Mouse (Mus musculus) hematopoietic stem cell, adult 5-6 weeks (primary cell): ENCODE measurements around the gene Nob1. TPM values are rescaled to one million over a fixed set of nuclear protein-coding genes. Genes with fewer than 3 reads are reported as not detected.

ENCODE experiments used
- ATAC-seq, 2 experiments: fragments of 125-278 bp in 1 of 2; replicated peaks in 1 of 2; 2 replicates each; pipeline ENCODE4 v1.8.0; 2016 to 2017; ENCODE audit warnings: inconsistent platforms in 2 of 2, mild to moderate bottlenecking in 2 of 2, moderate number of reproducible peaks in 2 of 2, low read depth in 1 of 2, moderate TSS enrichment in 1 of 2; ENCODE audit not compliant: low FRiP score in 2 of 2, poor library complexity in 2 of 2, severe bottlenecking in 2 of 2, insufficient read depth in 1 of 2, low TSS enrichment in 1 of 2
- total RNA-seq: library from RNA; stranded (forward); fragments of 172-1452, 232-1000 nt; gene quantifications from 2 replicates; pipeline ENCODE4 v1.2.3, GENCODE M21; 2017

The Nob1 gene
- total RNA-seq, 1 experiment from 2014 or later: 38.5 TPM

DNA sequence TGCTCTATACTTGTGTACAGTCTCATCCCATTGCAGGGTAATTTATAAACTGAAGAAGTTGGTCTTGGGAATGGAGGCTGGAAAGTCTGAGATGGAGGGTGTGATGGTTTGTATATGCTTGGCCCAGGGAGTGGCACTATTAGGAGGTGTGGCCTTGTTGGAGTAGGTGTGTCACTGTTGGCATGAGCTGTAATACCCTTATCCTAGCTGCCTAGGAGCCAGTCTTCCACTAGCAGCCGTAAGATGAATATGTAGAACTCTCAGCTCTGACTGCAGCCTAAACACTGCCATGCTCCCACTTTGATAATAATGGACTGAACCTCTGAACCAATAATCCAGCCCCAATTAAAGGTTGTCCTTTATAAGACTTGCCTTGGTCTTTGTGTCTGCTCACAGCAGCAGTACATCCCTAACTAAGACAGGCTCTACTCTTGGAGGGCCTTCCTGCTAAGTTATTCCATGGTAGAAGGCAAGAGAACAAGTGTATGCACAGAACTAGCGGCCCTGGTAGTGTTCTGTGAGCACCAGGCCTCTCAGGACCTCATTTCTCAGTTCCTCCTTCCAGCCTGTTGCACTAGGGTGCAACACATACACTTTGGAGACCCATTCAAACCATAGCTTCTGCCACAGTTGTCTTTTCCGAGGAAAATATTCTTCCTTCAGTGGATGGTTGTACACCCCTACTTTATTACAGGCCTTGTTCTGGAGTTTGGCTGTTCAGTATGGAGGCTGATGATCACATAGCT is 15.2 kb upstream of the Nob1 start:
- no peak for ATAC-seq

DNA sequence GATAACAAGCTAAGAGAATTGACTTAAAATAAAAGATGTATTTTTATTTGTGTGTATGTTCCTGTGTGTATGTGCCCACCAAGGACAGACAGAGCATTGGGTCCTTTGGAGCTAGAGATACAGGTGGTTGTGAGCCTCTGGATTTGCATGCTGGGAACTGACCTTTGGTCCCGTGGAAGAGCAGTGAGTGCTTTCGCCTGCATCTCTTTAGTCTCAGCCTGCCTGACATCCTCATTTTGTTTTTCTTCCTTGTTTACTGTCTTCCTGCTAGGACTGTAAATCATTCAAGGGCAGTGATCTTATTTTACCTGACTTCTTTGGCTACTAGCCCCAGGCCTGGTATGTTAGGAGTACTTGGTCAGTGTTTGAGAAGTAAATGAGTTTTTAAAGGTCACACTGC is 12.9 kb upstream of the Nob1 start:
- ATAC-seq: no peak

DNA sequence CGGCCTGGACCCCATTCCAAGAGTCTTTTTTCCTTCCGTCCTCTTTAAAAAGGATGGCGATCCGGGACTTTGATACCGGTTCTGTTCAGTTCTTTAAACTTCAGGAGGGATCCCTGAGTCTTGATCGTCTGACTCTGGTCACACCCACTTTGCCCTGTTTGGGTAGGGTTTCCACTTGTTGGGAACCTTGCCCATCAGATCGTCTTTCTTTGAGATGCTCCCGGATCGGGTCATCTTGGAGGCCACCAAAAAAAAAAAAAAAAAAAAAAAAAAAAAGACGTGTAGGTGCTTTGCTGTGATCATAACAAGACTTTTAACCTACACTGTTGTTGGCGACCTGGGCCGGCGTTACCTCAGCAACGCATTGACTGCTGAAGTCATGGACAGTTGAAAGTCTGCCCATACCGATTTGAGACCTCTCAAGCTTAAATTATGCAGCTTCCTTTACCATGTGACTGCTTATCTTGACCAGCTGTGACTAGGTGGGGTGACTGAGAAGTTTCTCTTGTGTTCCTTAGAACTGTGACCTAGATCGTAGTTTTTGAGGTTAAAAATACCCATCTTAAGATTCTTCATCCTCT is 12.1 kb upstream of the Nob1 start:
- ATAC-seq: peak; percentile 44 to 52; a peak in 2 of 4 replicates

DNA sequence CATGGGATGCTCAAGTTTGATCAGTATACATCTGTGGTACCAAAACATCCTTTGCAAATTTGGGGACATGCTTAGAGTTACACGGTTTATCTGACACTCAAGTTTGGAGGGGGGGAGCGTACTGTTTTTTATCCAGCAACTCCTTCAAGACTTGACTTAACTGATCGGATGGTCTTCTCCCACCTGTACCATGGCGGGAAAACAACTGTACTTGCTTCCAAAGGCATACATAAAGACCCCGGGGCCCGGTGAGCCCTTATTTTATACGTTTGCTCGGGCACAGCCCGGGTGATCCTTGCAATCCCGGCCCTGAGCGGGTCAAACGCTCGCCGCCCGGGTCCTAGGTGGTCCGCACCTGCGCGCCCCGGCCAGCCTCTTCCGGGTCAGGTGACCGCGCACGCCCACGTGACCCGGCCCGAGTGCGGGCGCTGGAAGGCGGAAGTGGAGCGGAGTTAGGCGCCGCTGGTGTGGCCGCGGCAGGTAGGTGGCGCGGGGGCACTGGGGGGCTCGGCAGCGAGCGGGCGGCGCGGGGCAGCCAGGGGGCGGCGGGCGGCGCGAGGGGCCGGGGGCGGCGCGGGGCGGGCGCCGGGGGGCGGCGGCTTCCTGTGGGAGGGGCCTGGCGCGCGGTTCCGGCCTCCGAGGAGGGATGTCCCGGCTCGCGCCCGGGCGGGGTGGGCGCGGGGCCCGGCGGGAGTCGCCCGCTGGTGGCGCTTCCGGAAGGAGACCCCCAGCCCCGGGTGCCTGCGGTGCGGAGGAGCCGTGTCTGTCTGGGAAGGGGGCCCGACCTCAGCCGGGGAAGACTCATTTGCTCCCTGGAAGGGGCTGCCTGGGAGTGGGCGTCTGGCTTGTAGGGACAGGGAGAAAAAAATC is 11.3 kb upstream of the Nob1 start, which contains the start of gene Wwp2:
Gene Wwp2, plus strand, starts transcription at position 404 of the 870 bp plus-strand sequence.
- ATAC-seq: peak; percentile 60 to 80

DNA sequence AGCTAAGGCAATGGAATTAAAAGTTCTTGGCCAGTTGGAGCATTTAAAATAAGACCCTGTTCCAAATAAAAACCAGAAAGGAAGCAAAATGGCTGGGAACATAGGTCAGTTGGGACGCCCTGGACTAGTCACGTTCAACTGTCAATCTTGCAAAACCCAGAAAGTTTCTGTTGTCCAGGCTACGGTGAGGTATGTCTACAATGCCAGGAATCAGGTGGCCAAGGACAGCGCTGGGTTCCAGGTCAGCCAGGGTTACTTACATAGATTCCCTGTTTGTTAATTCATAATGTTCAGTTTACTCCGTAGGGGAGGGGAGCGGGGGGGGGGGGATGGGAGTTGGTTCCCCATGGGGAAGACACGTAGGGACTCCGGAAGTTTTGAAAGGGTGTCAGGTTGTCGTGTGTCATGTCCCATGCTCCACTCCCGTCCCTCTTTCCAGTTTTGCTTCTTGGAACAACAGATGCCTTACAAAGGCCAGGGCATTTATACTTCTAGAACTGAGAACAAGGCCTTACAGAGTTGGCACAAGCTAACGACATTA is 10.6 kb upstream of the Nob1 start:
- ATAC-seq: peak; percentile 19 to 29; a peak in 1 of 4 replicates

DNA sequence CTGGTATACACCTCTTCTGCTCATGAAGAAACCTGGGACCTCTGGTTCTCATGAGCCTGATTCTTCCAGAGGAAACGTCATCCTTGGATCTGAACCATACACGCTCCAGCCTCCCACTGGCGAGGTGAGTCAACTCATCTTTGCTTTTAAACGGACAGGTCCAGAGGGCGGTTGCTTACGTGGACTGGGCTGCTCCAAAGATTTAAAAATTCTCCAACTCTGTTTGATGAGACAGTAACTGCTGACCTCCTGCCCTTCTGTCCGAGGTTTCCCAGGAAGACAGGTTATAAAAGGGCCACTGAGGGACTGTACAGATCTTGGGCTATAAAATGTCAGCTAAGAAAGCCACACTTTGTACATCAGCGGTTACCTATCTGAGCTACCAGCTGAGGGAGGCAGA is 6.0 kb upstream of the Nob1 start:
- no peak for ATAC-seq

DNA sequence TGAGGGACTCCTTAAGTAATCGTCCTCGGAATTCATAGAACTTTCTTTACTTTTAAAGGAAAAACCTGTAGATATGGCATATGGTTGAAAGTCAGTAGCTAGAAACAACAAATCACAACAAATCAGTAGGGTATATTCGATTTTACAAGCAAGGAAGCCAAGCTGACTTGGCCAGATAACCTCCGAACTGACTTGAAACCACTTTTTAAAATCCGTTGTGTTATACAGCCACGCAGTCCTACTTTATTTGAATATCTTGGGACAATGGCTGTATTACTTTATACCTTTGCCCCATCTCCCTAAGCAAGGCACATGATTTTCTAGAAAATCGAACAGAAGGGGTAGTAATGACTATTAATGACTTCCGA is 363 bp upstream of the Nob1 start:
- no peak for ATAC-seq

DNA sequence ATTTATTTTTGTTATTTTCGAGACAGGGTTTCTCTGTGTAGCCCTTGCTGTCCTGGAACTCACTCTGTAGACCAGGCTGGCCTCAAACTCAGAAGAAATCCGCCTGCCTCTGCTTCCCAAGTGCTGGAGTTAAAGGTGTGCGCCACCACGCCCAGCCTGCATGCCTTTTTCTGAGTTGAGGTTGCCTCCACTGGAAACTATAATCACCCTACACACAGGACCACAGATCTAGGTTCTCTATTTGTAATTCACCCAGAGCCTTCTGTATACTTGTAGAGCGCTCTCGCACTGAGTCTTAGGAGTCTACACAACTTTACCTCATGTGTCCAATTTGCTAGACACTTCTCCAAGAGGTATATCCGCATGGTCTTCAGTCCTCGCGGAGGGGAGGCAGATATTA is 675 bp downstream of the Nob1 start:
- ATAC-seq: no peak

DNA sequence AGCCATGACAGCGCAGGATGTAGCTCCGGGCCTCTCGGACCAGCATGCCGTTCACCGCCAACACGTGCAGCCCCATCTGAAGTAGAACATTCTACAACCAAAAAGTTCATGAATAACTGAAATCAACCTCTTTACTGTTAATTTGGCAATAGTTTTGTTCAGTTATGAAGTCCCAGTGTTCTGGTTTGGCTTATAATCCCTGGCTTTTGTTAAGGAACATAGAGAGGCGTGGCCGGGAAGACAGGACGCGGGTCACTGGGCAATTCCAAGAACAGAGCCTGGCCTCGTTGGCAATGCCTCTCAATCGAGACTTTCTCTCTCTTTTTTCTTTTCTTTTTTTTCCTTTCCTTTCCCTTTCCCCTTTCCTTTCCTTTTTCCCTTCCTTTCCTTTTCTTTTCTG is 7.8 kb downstream of the Nob1 start:
- no peak for ATAC-seq

DNA sequence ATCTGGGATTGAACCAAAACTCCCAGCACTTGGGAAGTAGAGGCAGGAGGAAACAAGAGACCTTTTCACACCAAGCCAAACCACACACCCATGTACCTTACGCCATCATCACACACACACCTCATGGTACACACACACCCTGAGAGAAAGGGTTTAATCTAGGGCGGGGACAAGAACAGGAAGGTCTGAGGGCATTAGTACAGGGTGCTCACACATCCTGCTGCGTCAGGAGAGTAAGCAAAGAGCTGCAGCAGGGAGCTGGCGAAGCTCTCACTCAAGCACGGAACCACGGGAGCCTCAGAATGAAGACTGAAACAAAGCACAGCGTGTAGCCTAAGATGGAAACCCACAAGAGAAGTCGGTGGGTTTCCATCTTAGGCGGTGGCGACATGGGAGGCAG is 11.0 kb downstream of the Nob1 start:
- no peak for ATAC-seq

DNA sequence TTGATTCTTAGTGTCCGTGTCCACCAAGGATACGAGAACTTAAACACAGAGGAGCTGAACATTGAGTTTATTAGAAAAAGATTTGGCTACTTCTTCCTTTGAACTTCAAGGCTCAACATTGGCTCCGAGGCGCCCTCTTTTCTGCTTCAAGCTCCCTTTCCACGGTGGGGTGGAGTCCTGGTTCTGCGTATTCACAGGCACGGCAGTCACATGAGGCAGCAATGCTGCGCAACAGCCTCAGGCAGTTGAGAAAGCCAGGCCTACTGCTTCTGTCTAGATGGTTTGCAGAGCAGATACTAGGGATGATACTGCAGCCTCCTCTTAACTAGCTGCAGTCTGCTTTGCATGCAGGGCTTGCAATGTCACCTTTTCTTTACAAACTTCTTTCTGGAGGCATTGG is 12.3 kb downstream of the Nob1 start:
- no peak for ATAC-seq

DNA sequence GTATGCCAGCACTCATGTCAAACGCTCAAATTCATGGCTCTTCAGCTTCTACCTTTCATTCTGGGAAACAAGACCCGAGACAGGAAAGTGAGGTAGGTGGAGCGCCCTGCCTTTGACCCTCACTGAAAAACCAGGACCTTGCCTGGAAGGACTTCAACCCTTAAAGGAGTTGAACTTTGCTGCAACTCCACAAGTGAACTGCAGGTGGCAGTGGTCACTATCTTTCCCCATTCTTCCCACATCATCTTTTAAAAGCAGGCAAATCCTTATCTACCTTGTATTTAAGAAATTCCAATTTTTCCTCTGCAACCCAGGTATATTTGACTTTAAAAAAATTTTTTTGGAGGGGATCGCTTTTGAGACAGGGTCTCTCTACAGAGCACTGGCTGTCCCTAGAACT is 13.5 kb downstream of the Nob1 start:
- peak in 1 of 2 experiments; percentile 58; a peak in 1 of 4 replicates for ATAC-seq

DNA sequence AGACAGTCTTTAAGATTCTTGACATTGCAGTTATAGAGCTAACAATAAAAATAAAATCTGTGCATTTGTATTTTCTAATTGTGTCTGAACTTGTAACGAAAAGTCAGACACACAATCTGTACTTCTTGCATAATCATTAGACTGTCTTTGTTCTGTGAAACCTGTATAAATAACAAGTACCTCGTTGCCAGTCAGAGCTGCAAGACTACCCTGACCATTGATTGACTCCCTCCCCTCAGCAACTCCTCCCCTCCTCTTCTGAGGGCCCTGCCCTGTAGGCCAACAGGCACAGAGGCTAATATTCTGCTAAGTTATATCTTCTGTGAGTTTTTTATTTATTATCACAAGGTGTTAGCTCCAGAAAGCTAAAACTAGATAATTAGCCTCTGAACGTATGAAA is 18.9 kb downstream of the Nob1 start:
- no peak for ATAC-seq

DNA sequence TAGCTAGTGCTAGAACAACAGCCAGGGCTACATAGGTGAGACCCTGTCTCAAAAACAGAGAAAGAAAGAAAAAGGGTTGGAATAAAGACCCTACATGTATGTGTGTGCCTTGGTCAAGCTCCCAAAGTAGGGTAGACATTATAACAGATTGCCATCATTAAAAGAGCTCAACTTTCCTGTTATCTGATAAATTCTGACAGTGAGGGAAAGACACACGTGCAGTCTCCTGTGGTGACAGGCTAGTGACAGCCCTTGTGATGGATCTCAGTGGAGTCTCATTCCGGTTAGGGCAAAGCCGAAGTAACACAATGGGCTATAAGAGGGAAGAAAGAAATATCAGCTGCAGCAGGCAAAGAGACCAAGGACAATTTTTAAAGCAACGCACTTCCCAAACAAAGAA is 20.8 kb downstream of the Nob1 start:
- no peak for ATAC-seq

DNA sequence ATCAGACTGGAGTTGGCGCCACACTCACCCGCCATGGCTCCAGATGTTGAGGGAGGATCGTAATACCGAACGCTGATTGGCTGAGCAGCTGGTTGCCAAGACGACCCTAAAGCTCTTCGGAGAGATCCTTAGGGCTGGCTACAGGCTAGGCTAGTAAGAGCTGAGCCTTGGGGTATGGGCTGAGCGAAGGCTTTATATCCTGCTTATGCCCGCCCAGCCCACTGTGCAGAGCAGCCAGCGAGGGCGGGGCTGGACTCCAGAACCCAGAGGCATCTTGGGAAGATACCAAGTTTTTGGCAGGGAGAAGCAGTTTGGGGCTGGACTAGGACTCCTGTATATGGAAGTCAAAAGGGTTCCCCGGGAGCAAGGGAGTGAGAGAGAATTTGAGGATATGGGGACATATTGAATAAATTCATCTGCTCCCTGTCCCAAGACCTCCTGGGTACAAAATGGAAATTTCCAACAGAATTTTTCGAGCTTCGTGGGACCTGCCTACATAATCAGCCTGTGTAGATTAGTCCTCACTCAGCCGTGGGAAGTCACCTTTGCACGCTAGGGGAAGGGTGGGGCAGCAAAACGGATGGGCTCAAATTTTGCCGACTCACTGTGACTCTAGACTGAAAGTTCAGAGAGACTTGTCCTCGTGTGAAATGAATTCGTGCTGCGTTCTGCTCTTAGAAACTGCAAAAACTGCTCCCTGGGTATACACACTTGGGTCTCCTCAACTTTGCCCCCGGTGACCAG is 21.6 kb downstream of the Nob1 start, which contains the start of gene Nqo1:
Gene Nqo1, minus strand, starts transcription at position 169 of the 744 bp plus-strand sequence.
- ATAC-seq: peak; percentile 94

DNA sequence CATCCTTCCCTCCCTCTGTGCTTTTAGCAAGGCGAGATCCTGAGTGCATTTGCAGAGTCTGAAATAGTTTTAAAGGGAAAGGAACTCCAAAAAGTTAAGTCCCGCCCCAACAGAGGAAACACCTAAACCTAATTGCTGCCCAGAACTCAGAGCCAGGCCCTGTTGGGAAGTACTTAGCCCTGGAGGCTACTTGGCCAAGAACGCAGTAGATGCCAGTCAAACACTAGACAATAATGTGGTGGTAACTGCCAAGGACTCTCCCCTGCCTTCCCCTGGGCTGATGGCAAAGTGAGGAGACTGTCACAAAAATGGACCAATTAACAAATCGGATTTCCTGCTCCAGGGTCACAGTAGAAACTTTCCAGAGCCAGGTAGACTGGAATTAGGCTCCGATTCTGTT is 23.0 kb downstream of the Nob1 start:
- no peak for ATAC-seq

DNA sequence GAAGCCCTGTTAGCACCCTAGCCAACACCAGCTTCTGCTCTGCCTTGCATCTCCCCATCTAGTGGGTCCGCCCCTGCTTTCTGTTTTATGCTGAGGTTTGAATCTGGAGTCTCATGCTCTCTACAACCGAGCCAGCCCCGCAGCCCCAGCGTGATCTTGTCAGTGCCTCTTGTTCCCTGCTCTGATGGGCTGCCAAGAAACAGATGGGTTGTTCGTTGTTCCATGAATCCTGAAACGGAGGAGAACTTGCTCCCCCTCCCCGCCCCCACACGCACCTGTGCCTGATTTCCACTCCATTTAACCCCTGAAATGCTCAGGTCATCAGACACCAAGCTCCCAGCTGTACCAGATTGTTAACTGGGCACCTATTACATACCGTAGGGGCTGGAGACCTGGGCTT is 25.4 kb downstream of the Nob1 start:
- no peak for ATAC-seq
